Mouse (Mus musculus) testis, adult 2 months (tissue): ENCODE measurements around the gene Fyn. TPM values are rescaled to one million over a fixed set of nuclear protein-coding genes. Genes with fewer than 3 reads are reported as not detected.

Experiments
- H3K27ac ChIP-seq: fragments of 200-500 bp; 2 replicates; pipeline ENCODE4 v1.5.1; 2012; ENCODE audit warnings: low read depth, low read length; ENCODE audit not compliant: control insufficient read depth, insufficient read depth
- H3K27me3 ChIP-seq: fragments of 200-500 bp; 2 replicates; pipeline ENCODE4 v1.6.1; 2012; ENCODE audit warnings: mild to moderate bottlenecking, low read length, moderate library complexity; ENCODE audit not compliant: control insufficient read depth, insufficient read depth
- H3K36me3 ChIP-seq: fragments of 200-500 bp; 2 replicates; pipeline ENCODE4 v1.6.1; 2012; ENCODE audit warnings: mild to moderate bottlenecking, low read length; ENCODE audit not compliant: control insufficient read depth, insufficient read depth
- H3K4me1 ChIP-seq: fragments of 200-500 bp; 2 replicates; pipeline ENCODE4 v1.6.1; 2012; ENCODE audit warnings: low read length; ENCODE audit not compliant: control insufficient read depth, insufficient read depth
- H3K4me3 ChIP-seq: fragments of 200-500 bp; 2 replicates; pipeline ENCODE4 v1.5.1; 2012; ENCODE audit warnings: low read depth, mild to moderate bottlenecking, low read length, moderate library complexity, mixed read lengths; ENCODE audit not compliant: control insufficient read depth
- CTCF ChIP-seq: fragments of 200-500 bp; IDR thresholded peaks from 2 replicates; pipeline ENCODE4 v1.5.1; 2012; ENCODE audit warnings: low read depth, mild to moderate bottlenecking, inconsistent platforms, low read length, moderate library complexity; ENCODE audit not compliant: control insufficient read depth, insufficient read depth, insufficient replicate concordance
- POLR2A ChIP-seq: fragments of 200-500 bp; IDR thresholded peaks from 2 replicates; pipeline ENCODE4 v1.6.1; 2012; ENCODE audit warnings: low read depth, mild to moderate bottlenecking, inconsistent platforms, low read length, moderate library complexity; ENCODE audit not compliant: control insufficient read depth
- polyA plus RNA-seq: library from polyadenylated mRNA; depleted of rRNA; stranded (reverse); fragments of >200 nt; gene quantifications from 2 replicates; pipeline ENCODE4 v1.2.3, GENCODE M21; 2012

The Fyn gene
- polyA plus RNA-seq, 1 experiment: 18.8 TPM

GRCm38 (mm10) chr10:39512631-39513314, 144.1 kb downstream of the Fyn start:
- Histone ChIP-seq H3K27me3 (no peaks in the 10 kb centered on the region), H3K36me3 (no peaks in the 10 kb centered on the region), H3K4me3 (no peak overlapping the region), H3K27ac (no peak overlapping the region), H3K4me1 (no peaks in the 10 kb centered on the region)
- TF ChIP-seq CTCF: no peak
- no peak for TF ChIP-seq POLR2A

GRCm38 (mm10) chr10:39514916-39515315, 146.3 kb downstream of the Fyn start:
- TF ChIP-seq POLR2A: no peak
- no peak for TF ChIP-seq CTCF
- H3K36me3 ChIP-seq: no peaks in the 10 kb centered on the region
- no peaks in the 10 kb centered on the region for H3K4me1 ChIP-seq
- H3K27ac ChIP-seq: no peak overlapping the region
- H3K4me3 ChIP-seq: no peak overlapping the region
- no peaks in the 10 kb centered on the region for H3K27me3 ChIP-seq

- TF ChIP-seq CTCF: no peak
- no peak for TF ChIP-seq POLR2A
- H3K36me3 ChIP-seq: no peaks in the 10 kb centered on the region
- no peak overlapping the region for H3K27ac ChIP-seq
- no peaks in the 10 kb centered on the region for H3K27me3 ChIP-seq
- H3K4me1 ChIP-seq: no peaks in the 10 kb centered on the region
- no peak overlapping the region for H3K4me3 ChIP-seq
Observed at GRCm38 (mm10) chr10:39516541-39517133, 148.0 kb downstream of the Fyn start.

- no peak for TF ChIP-seq POLR2A
- no peak for TF ChIP-seq CTCF
- H3K4me1 ChIP-seq: no peaks in the 10 kb centered on the region; the same call in 1 of the 2 replicates
- H3K36me3 ChIP-seq: no peaks in the 10 kb centered on the region
- H3K27me3 ChIP-seq: no peaks in the 10 kb centered on the region
- H3K4me3 ChIP-seq: no peak overlapping the region
- H3K27ac ChIP-seq: no peak overlapping the region
Observed at GRCm38 (mm10) chr10:39517375-39517774, 148.7 kb downstream of the Fyn start.

- Histone ChIP-seq H3K36me3 (no peaks in the 10 kb centered on the region), H3K4me3 (no peak overlapping the region), H3K27me3 (no peaks in the 10 kb centered on the region), H3K27ac (no peak overlapping the region), H3K4me1 (no peaks in the 10 kb centered on the region; the same call in 1 of the 2 replicates)
- TF ChIP-seq POLR2A: no peak
- no peak for TF ChIP-seq CTCF
Observed at GRCm38 (mm10) chr10:39518232-39518631, 149.6 kb downstream of the Fyn start.

- Histone ChIP-seq H3K36me3 (no peaks in the 10 kb centered on the region), H3K4me1 (no peaks in the 10 kb centered on the region; the same call in 1 of the 2 replicates), H3K27ac (no peak overlapping the region; the same call in 1 of the 2 replicates), H3K27me3 (no peaks in the 10 kb centered on the region), H3K4me3 (no peak overlapping the region)
- TF ChIP-seq POLR2A (no peak), CTCF (no peak)
Observed at GRCm38 (mm10) chr10:39518859-39519258, 150.2 kb downstream of the Fyn start.

GRCm38 (mm10) chr10:39520123-39520989, 151.7 kb downstream of the Fyn start:
- Histone ChIP-seq H3K36me3 (no peaks in the 10 kb centered on the region), H3K4me3 (no peak overlapping the region), H3K27me3 (no peaks in the 10 kb centered on the region), H3K27ac (no peak overlapping the region), H3K4me1 (no peaks in the 10 kb centered on the region; the same call in 1 of the 2 replicates)
- TF ChIP-seq CTCF (no peak), POLR2A (no peak)
